Comparison of ENCODE assay signal across 9 mouse cellular contexts in the genomic region with DNA sequence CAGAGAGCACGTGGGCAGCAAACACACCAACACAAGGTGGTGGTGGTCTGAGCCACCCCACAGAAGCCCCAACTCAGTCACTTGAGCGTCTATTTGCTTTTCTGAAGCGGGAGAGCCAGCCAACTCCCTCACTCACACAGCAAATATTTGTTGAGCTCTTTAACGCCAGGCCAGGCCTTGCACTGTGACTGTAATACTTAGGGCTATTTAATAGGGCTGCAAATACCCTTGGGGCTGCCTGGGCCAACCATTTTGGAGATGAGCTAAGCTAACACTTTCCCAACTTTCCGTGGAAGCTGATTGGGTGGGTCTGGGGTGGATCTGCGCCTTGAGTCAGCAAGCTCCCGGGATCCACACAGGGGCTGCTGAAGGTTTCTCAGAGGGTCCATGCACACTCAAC. TPM values are rescaled to one million over a fixed set of nuclear protein-coding genes. Genes with fewer than 3 reads are reported as not detected.
DNase-seq lines count a peak whose midpoint lies in the region; ATAC-seq lines count a peak whose summit lies in the region.
"Had no signal": no experiment of that assay in that cellular context is flagged by ENCODE, and none has a peak within 500 bp of the region (broad histone marks: within the 10 kb centered on the region; RNA-seq: fewer than 3 reads in every experiment).

No protein-coding gene starts in this region.

- no peak overlapping the region for H3K4me3 ChIP-seq in hindbrain, embryonic 12.5 days
- H3K4me3 ChIP-seq in hindbrain, embryonic 10.5 days: no peak overlapping the region; the same call in 1 of the 2 replicates
- H3K4me3 ChIP-seq in limb, embryonic 15.5 days: no peak overlapping the region

- 79% methylated on average over 7 of the region's 7 CpGs for WGBS in hindbrain, embryonic 12.5 days
- 84% methylated on average over 7 of the region's 7 CpGs for WGBS in hindbrain, embryonic 10.5 days
- 62% methylated on average over 7 of the region's 7 CpGs for WGBS in limb, embryonic 15.5 days

- DNase-seq in hindbrain, embryonic 10.5 days (ENCODE audit: low spot score): no peak
- DNase-seq in gastrocnemius, postnatal 10 days: peak; percentile 13
- peak; percentile 55 for DNase-seq in lung, postnatal 10 days
- no peak for DNase-seq in ovary, postnatal 14 days (ENCODE audit: low spot score)
- no peak for DNase-seq in thymus, postnatal 36 days
- no peak for DNase-seq in Muller cell, postnatal 12 days (ENCODE audit: inconsistent ontology term)
- DNase-seq: cerebellum, adult 8-10 months had no signal

- no peak for ATAC-seq in hindbrain, embryonic 12.5 days (ENCODE audit: low FRiP score)
- ATAC-seq in limb, embryonic 15.5 days (ENCODE audit: insufficient number of reproducible peaks, low FRiP score, low TSS enrichment, low read depth): no peak

- peak overlapping the region; percentile 98; the same call in 1 of the 2 replicates for H3K4me2 ChIP-seq in hindbrain, embryonic 12.5 days (replicated peaks)
- H3K4me2 ChIP-seq in limb, embryonic 15.5 days: no peak overlapping the region

- no peak overlapping the region for H3K9ac ChIP-seq in hindbrain, embryonic 12.5 days
- no peak overlapping the region for H3K9ac ChIP-seq in limb, embryonic 15.5 days

- H3K27ac ChIP-seq in hindbrain, embryonic 12.5 days: no peak overlapping the region
- no peak overlapping the region for H3K27ac ChIP-seq in hindbrain, embryonic 10.5 days
- 0 out of 2 replicates have a peak overlapping the region, but pooled peaks have one; percentile 9 for H3K27ac ChIP-seq in limb, embryonic 15.5 days

- H3K36me3 ChIP-seq in hindbrain, embryonic 12.5 days: no peaks in the 10 kb centered on the region
- H3K36me3 ChIP-seq in hindbrain, embryonic 10.5 days: peaks cover 4% of the 10 kb centered on the region; the same call in 1 of the 2 replicates
- H3K36me3 ChIP-seq in limb, embryonic 15.5 days: no peaks in the 10 kb centered on the region

- no peaks in the 10 kb centered on the region for H3K9me3 ChIP-seq in hindbrain, embryonic 12.5 days (replicated peaks)
- no peaks in the 10 kb centered on the region for H3K9me3 ChIP-seq in hindbrain, embryonic 10.5 days
- no peaks in the 10 kb centered on the region for H3K9me3 ChIP-seq in limb, embryonic 15.5 days

- peaks cover 44% of the 10 kb centered on the region for H3K27me3 ChIP-seq in hindbrain, embryonic 12.5 days
- peaks cover 46% of the 10 kb centered on the region for H3K27me3 ChIP-seq in hindbrain, embryonic 10.5 days (ENCODE audit: insufficient read depth, poor library complexity, severe bottlenecking)
- H3K27me3 ChIP-seq in limb, embryonic 15.5 days: peaks cover 4% of the 10 kb centered on the region; the same call in 1 of the 2 replicates

- peaks cover 7% of the 10 kb centered on the region; the same call in 1 of the 2 replicates for H3K4me1 ChIP-seq in hindbrain, embryonic 12.5 days
- H3K4me1 ChIP-seq in hindbrain, embryonic 10.5 days (replicated peaks): peaks cover 27% of the 10 kb centered on the region
- H3K4me1 ChIP-seq in limb, embryonic 15.5 days: peaks cover 17% of the 10 kb centered on the region

RNA-seq across cellular contexts. Expression of gene Cmtm8, which starts 1.7 kb away (rescaled TPM):
- 24.1 and 41.5 TPM in 2 replicates for polyA plus RNA-seq in hindbrain, embryonic 12.5 days (2016; fragmentation: Nextera tagmentation; extraction: Ambion mirVana)
- polyA plus RNA-seq in hindbrain, embryonic 10.5 days (2016; fragmentation: Nextera tagmentation; extraction: Ambion mirVana): 31.7 and 35.3 TPM in 2 replicates
- 1 to 10 TPM; 3.1 to 4.3 TPM for total RNA-seq in gastrocnemius, postnatal 10 days (2021)
- polyA plus RNA-seq in limb, embryonic 15.5 days (2015; fragmentation: Nextera tagmentation; extraction: Ambion mirVana): 20.6 and 21.8 TPM in 2 replicates

Comparison
In these comparisons a context has a peak if more than half of its experiments do, and no peak if none do; other contexts are left out.
1. DNase-seq: peak in gastrocnemius, postnatal 10 days (single experiment) and lung, postnatal 10 days (single experiment); none in hindbrain, embryonic 10.5 days (single experiment), ovary, postnatal 14 days (single experiment), thymus, postnatal 36 days (0 of 2) and Muller cell, postnatal 12 days (single experiment).